Mouse (Mus musculus) CH12.LX (cell line): Measurements from ENCODE around the gene Gm29094.

Experiments
- HCFC1 ChIP-seq: IDR thresholded peaks from 2 replicates; pipeline ENCODE4 v1.6.1; 2012; ENCODE audit warnings: low read depth, mild to moderate bottlenecking, inconsistent platforms, low read length, improper control_type of control experiment
- JUND ChIP-seq: conservative IDR thresholded peaks from 2 replicates; pipeline ENCODE4 v1.6.1; 2011; ENCODE audit warnings: low read depth, low read length, improper control_type of control experiment
- POLR2A ChIP-seq: IDR thresholded peaks from 2 replicates; pipeline ENCODE4 v1.6.1; 2011; ENCODE audit warnings: low read depth, mild to moderate bottlenecking, improper control_type of control experiment, low read length

- TF ChIP-seq HCFC1: no peak
- TF ChIP-seq POLR2A: no peak
- TF ChIP-seq JUND: no peak
Measured at GRCm38 (mm10) chr9:89253400-89253799, 54.2 kb downstream of the Gm29094 start.
